Mouse (Mus musculus) hematopoietic multipotent progenitor cell, adult 10-12 weeks (in vitro differentiated cells): Measurements from ENCODE around the gene Rnf31. TPM values are rescaled to one million over a fixed set of nuclear protein-coding genes. Genes with fewer than 3 reads are reported as not detected.

ENCODE experiments used
- polyA plus RNA-seq: library from polyadenylated mRNA; stranded (reverse); fragments of >175 nt; gene quantifications from 2 replicates; pipeline ENCODE4 v1.2.3, GENCODE M21; 2012; ENCODE audit warnings: low replicate concordance

Rnf31 gene
- 46.9 and 59.8 TPM in 2 replicates for polyA plus RNA-seq

GRCm38 (mm10) chr14:55591331-55591891, at the start of gene Rnf31:
Rnf31 (plus strand) TSS chr14:55591708.

GRCm38 (mm10) chr14:55559799-55560201, 31.7 kb upstream of the Rnf31 start, which contains the start of gene Dcaf11:
Dcaf11 (plus strand) TSS chr14:55560006.

DNA sequence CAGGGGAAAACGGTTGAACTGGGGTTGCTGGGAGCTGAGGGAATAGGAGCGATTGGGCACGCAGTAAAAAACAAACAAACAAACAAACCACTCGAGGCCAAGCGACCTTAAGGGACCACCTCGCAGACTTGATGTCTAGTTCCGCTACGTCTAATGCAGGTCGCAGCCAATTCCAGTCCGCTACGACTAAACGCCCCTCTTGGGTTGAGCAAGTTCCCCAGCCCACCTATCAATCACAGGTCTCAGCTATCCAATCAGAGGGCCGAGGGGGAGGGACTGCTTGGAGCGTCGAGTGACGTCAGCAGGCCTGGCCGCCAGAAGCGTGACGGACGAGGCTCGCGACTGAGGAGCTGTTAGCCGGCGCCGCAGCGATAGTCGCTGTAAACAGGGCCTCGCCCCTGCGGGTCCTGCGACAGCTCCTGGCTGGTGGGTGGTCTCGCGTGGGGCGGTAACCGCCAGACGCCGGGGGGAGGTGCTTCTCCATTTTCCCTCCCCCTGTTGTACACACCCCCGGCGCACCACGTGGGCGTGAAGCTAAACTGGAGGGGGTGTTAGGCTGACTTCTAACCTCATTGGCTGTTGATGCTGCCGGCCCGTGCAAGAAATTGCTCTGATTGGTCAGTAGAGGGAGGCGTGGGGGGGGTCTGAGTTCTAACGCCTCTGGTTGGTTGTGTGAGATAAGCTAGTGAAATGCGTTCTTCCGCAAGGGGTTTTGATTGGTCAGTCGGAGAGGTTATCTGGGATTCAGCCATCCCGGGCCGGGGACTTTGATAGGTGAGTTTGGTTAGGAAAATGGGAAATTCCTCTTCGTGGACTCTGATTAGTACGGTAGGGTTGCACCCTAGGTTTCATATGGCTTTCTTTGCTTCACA, 31.1 kb upstream of the Rnf31 start, which contains the start of gene A730061H03Rik:
Gene A730061H03Rik, minus strand, starts transcription at position 205 of the 872 bp plus-strand sequence.

GRCm38 (mm10) chr14:55575302-55575701, 16.2 kb upstream of the Rnf31 start, which contains the start of gene Fitm1:
Fitm1 (plus strand) TSS chr14:55575617.

GRCm38 (mm10) chr14:55577871-55578667, 13.4 kb upstream of the Rnf31 start, which contains the start of gene Psme1:
Psme1 (plus strand) TSS chr14:55578123.

DNA sequence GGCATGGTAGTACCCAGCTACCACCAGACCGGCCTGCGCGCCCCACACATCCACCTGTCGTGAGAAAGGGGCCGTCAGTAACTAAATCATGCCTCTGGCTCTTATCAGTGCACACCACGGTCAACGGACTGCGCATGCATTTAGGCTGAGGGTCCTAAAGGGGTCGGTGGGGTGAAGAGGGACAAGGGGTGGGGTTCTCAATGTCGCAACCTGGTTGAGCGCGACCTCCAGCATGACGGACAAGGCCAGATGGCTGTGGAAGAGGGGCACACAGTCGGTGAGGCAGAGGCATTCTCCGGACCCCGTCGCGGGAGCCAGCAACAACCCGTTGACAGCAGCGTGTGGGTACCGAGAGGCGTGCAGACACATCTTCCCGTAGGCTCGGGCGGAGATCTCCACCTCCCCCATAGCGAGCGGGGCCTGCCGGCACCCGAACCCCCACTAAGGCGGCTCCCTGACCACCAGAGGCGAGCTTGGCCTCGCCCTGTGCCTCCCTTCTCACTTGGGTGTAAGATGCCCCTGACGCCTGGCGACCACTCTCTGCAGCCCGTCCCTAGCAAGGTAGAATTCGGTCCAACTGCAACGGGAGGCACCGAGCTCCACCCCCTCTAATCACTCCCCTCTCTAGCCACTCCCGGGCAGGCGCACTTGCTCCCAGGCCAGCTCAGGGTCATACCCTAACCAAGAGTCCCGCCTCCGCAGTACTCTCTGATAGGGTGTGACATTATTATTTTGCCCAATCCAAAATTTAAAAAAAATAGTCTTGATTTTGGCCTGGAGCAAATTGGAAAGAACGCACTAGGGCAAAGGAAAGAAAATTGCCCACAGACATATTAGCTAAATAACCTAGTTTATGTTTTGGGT, 6.6 kb upstream of the Rnf31 start, which contains the start of gene Emc9:
Gene Emc9, minus strand, starts transcription at position 601 of the 864 bp plus-strand sequence.

GRCm38 (mm10) chr14:55590748-55591330, 669 bp upstream of the Rnf31 start, which contains the start of gene Psme2:
Psme2 (minus strand) TSS chr14:55591113.

GRCm38 (mm10) chr14:55603271-55603632, 11.7 kb downstream of the Rnf31 start, which contains the start of gene Irf9:
Irf9 (plus strand) TSS chr14:55603571.

GRCm38 (mm10) chr14:55617822-55618221, 26.3 kb downstream of the Rnf31 start, which contains the start of gene Rec8:
Rec8 (plus strand) TSS chr14:55618037.

DNA sequence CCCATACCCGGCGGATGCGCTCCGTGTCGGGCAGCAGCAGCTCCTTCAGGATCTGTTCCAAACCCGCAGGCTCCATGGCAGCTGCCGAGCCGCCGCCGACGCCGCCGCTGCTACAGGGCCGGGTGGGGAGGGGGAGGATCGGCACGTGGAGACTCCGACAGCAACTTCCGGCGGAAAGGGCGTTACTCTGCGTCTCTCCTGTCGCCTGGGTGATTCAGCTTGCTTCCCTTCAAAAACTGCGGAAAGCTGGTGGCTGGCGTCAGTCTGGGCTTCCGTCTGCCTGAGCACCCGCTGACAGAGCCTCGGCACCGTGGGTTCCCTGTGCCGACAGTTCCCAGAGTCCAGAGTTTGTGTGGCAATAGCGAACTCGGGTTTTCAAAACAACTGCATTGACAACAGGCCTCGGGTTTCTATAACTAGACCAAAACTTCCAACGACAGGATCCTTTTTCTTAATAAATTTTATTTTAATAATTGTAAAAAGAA, 44.1 kb downstream of the Rnf31 start, which contains the start of gene Ipo4:
Gene Ipo4, minus strand, starts transcription at position 435 of the 485 bp plus-strand sequence.

DNA sequence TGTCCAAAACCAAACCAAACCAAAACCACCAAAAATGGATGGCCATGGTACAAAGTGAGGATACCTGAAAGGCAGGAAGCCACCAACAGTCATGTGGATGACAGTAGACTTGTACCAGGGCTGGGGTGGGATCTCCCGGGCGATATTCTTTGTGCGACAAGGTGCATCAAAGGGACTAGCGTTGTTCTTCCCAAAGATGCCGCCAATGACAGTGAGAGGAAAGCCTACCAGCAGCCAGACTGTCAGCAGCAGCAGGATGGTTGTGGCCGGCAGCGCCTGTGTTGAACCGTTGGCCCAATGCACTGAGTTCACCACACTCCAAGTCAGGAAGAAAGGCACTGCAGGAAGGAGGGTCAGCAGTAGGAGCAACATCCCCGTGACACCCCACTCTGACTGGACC, 46.3 kb downstream of the Rnf31 start, which contains the start of gene Gm49378:
Gene Gm49378, minus strand, starts transcription at position 101 of the 400 bp plus-strand sequence.

DNA sequence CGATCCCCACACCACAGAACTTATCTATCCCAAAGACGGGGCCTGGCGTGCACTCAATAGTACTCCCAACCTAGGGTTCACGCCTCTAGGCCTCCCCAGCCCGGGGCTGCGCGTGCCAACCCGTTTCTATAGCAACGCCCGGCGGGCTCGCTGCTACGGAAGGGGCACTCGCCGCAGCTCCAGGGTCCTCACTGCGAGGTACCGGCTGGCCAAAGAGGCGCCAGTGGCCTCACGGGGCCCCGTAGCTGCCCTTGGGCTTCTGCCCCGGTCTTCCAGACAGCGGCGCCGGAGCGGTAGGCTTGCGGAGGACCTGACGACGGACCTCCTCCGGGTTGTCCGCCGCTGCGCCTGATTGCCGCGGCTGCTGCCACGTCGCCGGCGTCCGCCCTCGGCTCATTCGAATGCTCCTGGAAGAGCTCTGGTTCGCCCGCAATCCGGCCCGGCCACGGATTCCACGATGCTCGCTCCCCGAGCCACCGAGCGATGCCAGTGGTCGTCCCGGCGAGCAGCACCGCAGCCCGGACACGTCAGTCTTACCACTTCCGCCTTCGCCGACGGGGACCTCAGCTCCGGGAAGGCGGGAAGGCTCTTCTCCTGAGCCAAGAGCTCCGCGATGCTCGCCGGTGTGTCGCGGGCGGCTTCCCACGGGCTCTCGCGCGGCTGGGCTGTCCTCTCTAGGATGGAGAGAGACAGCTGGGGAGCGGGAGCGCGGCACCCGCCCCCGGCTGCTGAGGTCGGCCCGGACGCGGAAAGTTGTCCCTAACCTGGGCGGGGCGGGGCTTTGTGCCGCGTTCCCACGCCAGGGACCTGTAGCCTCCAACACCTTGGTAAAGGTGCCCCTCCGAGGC, 51.8 kb downstream of the Rnf31 start, which contains the start of gene Tm9sf1:
Gene Tm9sf1, minus strand, starts transcription at position 747 of the 848 bp plus-strand sequence.

GRCm38 (mm10) chr14:55649884-55650283, 58.4 kb downstream of the Rnf31 start, which contains the start of gene Tssk4:
Tssk4 (plus strand) TSS chr14:55650184.

Other genes with a start within 250 kb of the Rnf31 start
- 25.8 and 52.4 TPM in 2 replicates for gene Dhrs4, start 113.0 kb upstream of the Rnf31 start, polyA plus RNA-seq
- gene Carmil3, start 101.1 kb upstream of the Rnf31 start, polyA plus RNA-seq, result 3.4 and 6.3 TPM in 2 replicates
- not detected in 2 replicates for gene Cpne6, start 81.3 kb upstream of the Rnf31 start, polyA plus RNA-seq
- not detected in 2 replicates for gene Nrl, start 66.7 kb upstream of the Rnf31 start, polyA plus RNA-seq
- 40.5 and 60.9 TPM in 2 replicates for gene Pck2, start 51.4 kb upstream of the Rnf31 start, polyA plus RNA-seq
- gene Dcaf11, start 31.7 kb upstream of the Rnf31 start, polyA plus RNA-seq, result 66.7 and 69.0 TPM in 2 replicates
- gene A730061H03Rik, start 31.3 kb upstream of the Rnf31 start, polyA plus RNA-seq, result 2.0 TPM in 1 of 2 replicates, not detected in the other
- gene Fitm1, start 16.1 kb upstream of the Rnf31 start, polyA plus RNA-seq, result 0.33 TPM in 1 of 2 replicates, not detected in the other
- 226 and 353 TPM in 2 replicates for gene Psme1, start 13.6 kb upstream of the Rnf31 start, polyA plus RNA-seq
- 10.0 and 14.4 TPM in 2 replicates for gene Emc9, start 6.4 kb upstream of the Rnf31 start, polyA plus RNA-seq
- gene Psme2, start 595 bp upstream of the Rnf31 start, polyA plus RNA-seq, result 65.8 and 135 TPM in 2 replicates
- gene Irf9, start 11.9 kb downstream of the Rnf31 start, polyA plus RNA-seq, result 35.4 and 179 TPM in 2 replicates
- 0.49 and 0.84 TPM in 2 replicates for gene Rec8, start 26.3 kb downstream of the Rnf31 start, polyA plus RNA-seq
- gene Ipo4, start 44.2 kb downstream of the Rnf31 start, polyA plus RNA-seq, result 14.0 and 57.8 TPM in 2 replicates
- 3.7 TPM in 1 of 2 replicates, not detected in the other for gene Gm49378, start 46.2 kb downstream of the Rnf31 start, polyA plus RNA-seq
- gene Tm9sf1, start 52.1 kb downstream of the Rnf31 start, polyA plus RNA-seq, result 14.0 and 32.8 TPM in 2 replicates
- gene Tssk4, start 58.5 kb downstream of the Rnf31 start, polyA plus RNA-seq, result 0.45 and 0.48 TPM in 2 replicates
- gene Mdp1, start 68.8 kb downstream of the Rnf31 start, polyA plus RNA-seq, result 18.5 and 23.8 TPM in 2 replicates
- gene Gmpr2, start 80.2 kb downstream of the Rnf31 start, polyA plus RNA-seq, result 5.9 and 22.3 TPM in 2 replicates
- gene Nedd8, start 80.4 kb downstream of the Rnf31 start, polyA plus RNA-seq, result 36.9 and 68.6 TPM in 2 replicates
- 48.2 and 59.6 TPM in 2 replicates for gene Tinf2, start 90.1 kb downstream of the Rnf31 start, polyA plus RNA-seq
- gene Tgm1, start 122.2 kb downstream of the Rnf31 start, polyA plus RNA-seq, result 13.8 and 16.6 TPM in 2 replicates
- gene Rabggta, start 130.6 kb downstream of the Rnf31 start, polyA plus RNA-seq, result 27.4 and 45.7 TPM in 2 replicates
- 8.3 and 9.9 TPM in 2 replicates for gene Dhrs1, start 154.0 kb downstream of the Rnf31 start, polyA plus RNA-seq
- gene Nop9, start 154.0 kb downstream of the Rnf31 start, polyA plus RNA-seq, result 16.1 and 20.1 TPM in 2 replicates
- 0.11 and 0.15 TPM in 2 replicates for gene Cideb, start 166.8 kb downstream of the Rnf31 start, polyA plus RNA-seq
- gene Ltb4r2, start 169.7 kb downstream of the Rnf31 start, polyA plus RNA-seq, result 0.13 and 0.56 TPM in 2 replicates
- 4.6 and 38.8 TPM in 2 replicates for gene Ltb4r1, start 174.3 kb downstream of the Rnf31 start, polyA plus RNA-seq
- gene Adcy4, start 192.4 kb downstream of the Rnf31 start, polyA plus RNA-seq, result 0.45 and 1.2 TPM in 2 replicates
- 43.4 and 85.4 TPM in 2 replicates for gene Ripk3, start 197.2 kb downstream of the Rnf31 start, polyA plus RNA-seq
- gene Nfatc4, start 231.4 kb downstream of the Rnf31 start, polyA plus RNA-seq, result 0.08 and 0.16 TPM in 2 replicates